Mouse (Mus musculus): Measurements from ENCODE around the gene Gm20605. TPM values are rescaled to one million over a fixed set of nuclear protein-coding genes. Genes with fewer than 3 reads are reported as not detected.

Gene Gm20605
- polyA plus RNA-seq, 1 experiment, result 3.3 TPM

DNA sequence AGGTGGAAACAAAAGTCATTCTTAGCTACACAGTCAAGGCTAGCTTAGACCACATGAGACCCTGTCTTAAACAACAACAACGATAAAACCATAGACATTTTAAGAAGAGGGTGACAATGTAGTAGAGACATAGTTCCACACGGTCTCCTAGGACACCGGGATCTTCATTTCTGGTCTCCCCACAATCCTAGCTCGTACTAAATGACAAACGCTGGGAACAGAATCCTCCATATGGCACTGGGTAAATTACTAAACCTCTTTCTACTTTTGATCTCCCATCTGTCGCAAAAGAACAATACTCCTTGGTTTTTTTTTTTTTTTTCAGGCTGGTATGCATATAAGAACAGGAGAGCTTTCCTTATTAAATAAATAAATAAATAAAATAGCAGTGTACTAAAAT, 53.6 kb downstream of the Gm20605 start:
- H3K36me3 ChIP-seq (ENCODE audit: control insufficient read depth, insufficient read depth), result no peaks in the 10 kb centered on the region
- peak overlapping the region; percentile 57 for H3K4me3 ChIP-seq
- no peak overlapping the region for H3K4me2 ChIP-seq (ENCODE audit: low read depth)
- no peaks in the 10 kb centered on the region for H3K27me3 ChIP-seq (ENCODE audit: control insufficient read depth, insufficient read depth, insufficient read length)
- TF ChIP-seq SRF (IDR thresholded peaks at IDR 0.05; ENCODE audit: control insufficient read depth, insufficient read length, low read depth) (no peak), MAX (IDR thresholded peaks at IDR 0.05; ENCODE audit: low read depth) (no peak), MYOD1 (IDR thresholded peaks at IDR 0.05; ENCODE audit: control insufficient read depth in 1 of 3, insufficient read length in 2 of 3, low read depth in 2 of 3) (no peak), TCF12 (IDR thresholded peaks at IDR 0.05; ENCODE audit: insufficient read depth, poor library complexity, severe bottlenecking) (no peak), POLR2AphosphoS2 (IDR thresholded peaks at IDR 0.05; ENCODE audit: insufficient read length, low read depth) (no peak), POLR2A (IDR thresholded peaks at IDR 0.05; ENCODE audit: insufficient read length, low read depth) (no peak), MYOG (IDR thresholded peaks at IDR 0.05; ENCODE audit: control insufficient read depth in 1 of 3, insufficient read depth in 1 of 3, insufficient read length in 2 of 3, low read depth in 2 of 3) (no peak)
- H3ac ChIP-seq (ENCODE audit: control insufficient read depth, insufficient read length), result no peak overlapping the region
- H3K79me2 ChIP-seq (ENCODE audit: control insufficient read depth, insufficient read depth), result peaks cover 26% of the 10 kb centered on the region

DNA sequence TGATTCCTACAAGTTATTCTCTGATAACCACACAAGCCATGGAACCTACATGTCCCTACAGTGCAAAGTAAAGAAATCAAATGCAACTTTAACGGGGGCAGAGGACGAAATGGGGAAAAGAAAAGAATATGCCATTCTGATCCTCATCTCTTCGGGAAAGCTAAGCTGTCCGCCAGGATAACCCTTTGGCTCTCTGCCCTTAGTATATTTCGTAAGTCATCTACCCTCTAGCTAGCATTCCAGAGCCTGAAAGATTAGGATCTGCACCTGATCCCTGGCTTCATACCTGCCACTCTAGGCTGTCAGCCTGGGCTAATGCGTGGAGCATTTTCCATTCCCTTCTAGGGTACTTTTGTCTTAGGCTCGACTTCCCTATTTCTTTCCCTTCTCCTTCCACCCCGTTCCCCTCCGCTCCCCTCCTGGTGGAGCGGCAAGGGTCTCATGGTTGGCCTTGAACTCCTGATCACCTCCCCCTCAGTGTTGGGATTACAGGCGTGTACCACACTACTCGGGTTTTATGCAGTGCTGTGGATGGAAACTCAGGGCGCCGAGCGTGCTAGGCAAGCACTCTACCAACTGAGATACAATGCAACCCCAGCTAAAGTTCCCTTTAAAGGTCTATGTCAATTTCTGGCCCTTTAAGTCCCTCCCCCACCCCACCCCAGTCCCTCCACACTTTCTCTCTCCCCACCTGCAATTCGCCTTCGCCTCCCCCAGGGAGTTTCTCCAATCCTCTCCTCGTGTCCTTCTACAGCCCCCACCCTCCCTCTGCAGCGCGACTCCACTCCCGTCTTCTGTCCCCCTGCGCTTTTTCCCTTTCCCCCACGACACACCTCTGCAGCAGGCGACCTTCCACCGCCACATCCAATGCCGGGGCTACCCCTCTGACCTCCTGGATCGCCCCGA, 54.7 kb downstream of the Gm20605 start:
- peak overlapping the region; percentile 57 for H3K4me3 ChIP-seq
- H3K79me2 ChIP-seq (ENCODE audit: control insufficient read depth, insufficient read depth), result peaks cover 26% of the 10 kb centered on the region
- TF ChIP-seq TCF12 (IDR thresholded peaks at IDR 0.05; ENCODE audit: insufficient read depth, poor library complexity, severe bottlenecking), result no peak
- no peak for TF ChIP-seq POLR2AphosphoS2 (IDR thresholded peaks at IDR 0.05; ENCODE audit: insufficient read length, low read depth)
- no peak for TF ChIP-seq SRF (IDR thresholded peaks at IDR 0.05; ENCODE audit: control insufficient read depth, insufficient read length, low read depth)
- TF ChIP-seq POLR2A (IDR thresholded peaks at IDR 0.05; ENCODE audit: insufficient read length, low read depth), result no peak
- no peak for TF ChIP-seq E2F4 (IDR thresholded peaks at IDR 0.05; ENCODE audit: insufficient read depth)
- no peak for TF ChIP-seq MYOG (IDR thresholded peaks at IDR 0.05; ENCODE audit: control insufficient read depth in 1 of 3, insufficient read depth in 1 of 3, insufficient read length in 2 of 3, low read depth in 2 of 3)
- no peak for TF ChIP-seq MAX (IDR thresholded peaks at IDR 0.05; ENCODE audit: low read depth)

DNA sequence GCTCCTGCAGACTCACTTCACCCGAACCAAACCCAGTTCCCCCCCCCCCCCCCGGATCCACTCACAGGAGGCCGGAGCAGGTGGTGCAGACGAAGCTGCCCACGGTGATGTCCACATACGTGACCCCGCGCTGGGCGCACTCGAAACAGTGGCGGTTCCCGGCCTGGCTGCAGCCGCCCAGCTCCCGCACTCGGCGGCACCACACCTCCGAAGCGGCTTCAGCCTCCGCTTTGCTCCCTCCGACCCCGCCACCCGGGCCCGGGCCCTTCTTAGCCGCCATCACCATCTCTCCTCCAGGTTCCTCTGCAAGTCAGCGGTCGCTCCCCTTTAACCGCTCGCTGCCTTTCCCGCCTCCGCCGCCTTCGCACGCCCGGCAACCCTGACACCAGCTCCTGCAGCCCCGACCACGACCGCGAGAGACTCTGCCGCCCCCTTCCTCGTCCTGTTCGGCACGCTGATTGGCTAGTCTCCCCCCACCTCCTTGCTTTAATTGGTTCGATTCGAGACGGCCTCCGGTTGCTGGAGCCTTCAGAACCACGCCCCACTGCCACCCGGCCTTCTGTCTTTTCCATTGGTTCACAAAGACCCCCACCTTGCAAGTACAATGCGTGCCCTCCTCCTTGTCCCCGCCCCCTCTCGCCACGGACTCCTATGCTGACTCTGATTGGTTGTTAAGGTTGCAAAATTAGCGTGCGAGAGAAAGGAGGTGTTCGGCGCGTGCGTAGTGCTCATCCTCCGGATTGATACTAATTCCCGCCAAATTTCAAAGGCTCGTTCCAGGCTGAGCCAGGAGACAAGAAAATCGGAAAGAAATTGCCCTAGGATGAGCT, 55.5 kb downstream of the Gm20605 start, which contains the start of gene Agfg2:
Gene Agfg2 (minus strand): TSS at position 433 of the 830 bp plus-strand sequence.
- Histone ChIP-seq H3K27me3 (ENCODE audit: control insufficient read depth, insufficient read depth, insufficient read length) (no peaks in the 10 kb centered on the region), H3ac (ENCODE audit: control insufficient read depth, insufficient read length) (peak within 1 kb of the TSS; percentile 56), H3K36me3 (ENCODE audit: control insufficient read depth, insufficient read depth) (no peaks in the 10 kb centered on the region), H3K4me2 (ENCODE audit: low read depth) (peak within 1 kb of the TSS; percentile 95), H3K79me2 (ENCODE audit: control insufficient read depth, insufficient read depth) (peaks cover 26% of the 10 kb centered on the region), H3K4me3 (peak within 1 kb of the TSS; percentile 57)
- peak; percentile 64 for TF ChIP-seq POLR2A (IDR thresholded peaks at IDR 0.05; ENCODE audit: insufficient read length, low read depth)
- no peak for TF ChIP-seq TCF12 (IDR thresholded peaks at IDR 0.05; ENCODE audit: insufficient read depth, poor library complexity, severe bottlenecking)
- TF ChIP-seq E2F4 (IDR thresholded peaks at IDR 0.05; ENCODE audit: insufficient read depth), result peak; percentile 70
- peak; percentile 42 for TF ChIP-seq POLR2AphosphoS2 (IDR thresholded peaks at IDR 0.05; ENCODE audit: insufficient read length, low read depth)

More for the DNA sequence above, 54.7 kb downstream of the Gm20605 start:
- Histone ChIP-seq H3K27me3 (ENCODE audit: control insufficient read depth, insufficient read depth, insufficient read length) (no peaks in the 10 kb centered on the region), H3K36me3 (ENCODE audit: control insufficient read depth, insufficient read depth) (no peaks in the 10 kb centered on the region), H3ac (ENCODE audit: control insufficient read depth, insufficient read length) (peak overlapping the region; percentile 56), H3K4me2 (ENCODE audit: low read depth) (peak overlapping the region; percentile 95)

- peaks cover 26% of the 10 kb centered on the region for H3K79me2 ChIP-seq (ENCODE audit: control insufficient read depth, insufficient read depth)
- no peak overlapping the region for H3K4me3 ChIP-seq
- H3K4me2 ChIP-seq (ENCODE audit: low read depth), result no peak overlapping the region
- no peaks in the 10 kb centered on the region for H3K36me3 ChIP-seq (ENCODE audit: control insufficient read depth, insufficient read depth)
- H3K27me3 ChIP-seq (ENCODE audit: control insufficient read depth, insufficient read depth, insufficient read length), result no peaks in the 10 kb centered on the region
- no peak overlapping the region for H3ac ChIP-seq (ENCODE audit: control insufficient read depth, insufficient read length)
- TF ChIP-seq MYOG (IDR thresholded peaks at IDR 0.05; ENCODE audit: control insufficient read depth in 1 of 3, insufficient read depth in 1 of 3, insufficient read length in 2 of 3, low read depth in 2 of 3), result no peak
- TF ChIP-seq E2F4 (IDR thresholded peaks at IDR 0.05; ENCODE audit: insufficient read depth), result no peak
- TF ChIP-seq POLR2A (IDR thresholded peaks at IDR 0.05; ENCODE audit: insufficient read length, low read depth), result no peak
- TF ChIP-seq TCF12 (IDR thresholded peaks at IDR 0.05; ENCODE audit: insufficient read depth, poor library complexity, severe bottlenecking), result no peak
- no peak for TF ChIP-seq SRF (IDR thresholded peaks at IDR 0.05; ENCODE audit: control insufficient read depth, insufficient read length, low read depth)
- no peak for TF ChIP-seq REST (IDR thresholded peaks at IDR 0.05; ENCODE audit: insufficient read depth, insufficient read length)
- no peak for TF ChIP-seq TCF3 (IDR thresholded peaks at IDR 0.05; ENCODE audit: insufficient read length, low read depth)
- no peak for TF ChIP-seq CEBPB (IDR thresholded peaks at IDR 0.05; ENCODE audit: insufficient read depth, poor library complexity, severe bottlenecking)
- TF ChIP-seq MAX (IDR thresholded peaks at IDR 0.05; ENCODE audit: low read depth), result no peak
- TF ChIP-seq POLR2AphosphoS2 (IDR thresholded peaks at IDR 0.05; ENCODE audit: insufficient read length, low read depth), result no peak
- TF ChIP-seq USF1 (IDR thresholded peaks at IDR 0.05; ENCODE audit: low read depth), result no peak
- no peak for TF ChIP-seq MYOD1 (IDR thresholded peaks at IDR 0.05; ENCODE audit: control insufficient read depth in 1 of 3, insufficient read length in 2 of 3, low read depth in 2 of 3)
Measured at GRCm38 (mm10) chr5:137685653-137686052, 56.7 kb downstream of the Gm20605 start.

All from myocyte (in vitro differentiated cells).